Mouse (Mus musculus): ENCODE results near the gene Trim7. TPM values are rescaled to one million over a fixed set of nuclear protein-coding genes. Genes with fewer than 3 reads are reported as not detected.
A peak's percentile ranks its signal among the peaks of the same experiment; 100 is the strongest.
"Not testable (repeated sequence)": the region's sequence is repeated elsewhere in the genome, so short reads cannot be mapped to it uniquely, and the experiment has no call there.

Gene Trim7
- total RNA-seq, 4 experiments from 2014 or later: 3.4 to 4.5 (median 3.8) TPM

GRCm38 (mm10) chr11:48801831-48802772 lies 23.8 kb upstream of the Trim7 start:
- DNase-seq (ENCODE audit: low spot score in 2 of 2): no peak

- no peak for DNase-seq (ENCODE audit: low spot score in 2 of 2)
Observed at GRCm38 (mm10) chr11:48803988-48804387, 22.0 kb upstream of the Trim7 start.

- DNase-seq (ENCODE audit: low spot score in 2 of 2): no peak
Observed at GRCm38 (mm10) chr11:48804922-48805321, 21.0 kb upstream of the Trim7 start.

- DNase-seq (ENCODE audit: low spot score in 2 of 2): peak in 1 of 2 experiments; percentile 51
Observed at GRCm38 (mm10) chr11:48806856-48807562, 18.9 kb upstream of the Trim7 start.

- DNase-seq (ENCODE audit: low spot score in 2 of 2): no peak
Observed at GRCm38 (mm10) chr11:48807563-48808303, 18.2 kb upstream of the Trim7 start.

GRCm38 (mm10) chr11:48808304-48808646 lies 17.7 kb upstream of the Trim7 start:
- DNase-seq (ENCODE audit: low spot score in 2 of 2): no peak

GRCm38 (mm10) chr11:48808737-48809433 lies 17.1 kb upstream of the Trim7 start:
- DNase-seq (ENCODE audit: low spot score in 2 of 2): no peak

GRCm38 (mm10) chr11:48809434-48809830 lies 16.5 kb upstream of the Trim7 start:
- no peak for DNase-seq (ENCODE audit: low spot score in 2 of 2)

GRCm38 (mm10) chr11:48810142-48810541 lies 15.8 kb upstream of the Trim7 start:
- no peak for DNase-seq (ENCODE audit: low spot score in 2 of 2)

- no peak for DNase-seq (ENCODE audit: low spot score in 2 of 2)
Observed at GRCm38 (mm10) chr11:48813782-48814181, 12.2 kb upstream of the Trim7 start.

- no peak for DNase-seq (ENCODE audit: low spot score in 2 of 2)
Observed at GRCm38 (mm10) chr11:48815851-48816250, 10.1 kb upstream of the Trim7 start.

GRCm38 (mm10) chr11:48816281-48816781 lies 9.6 kb upstream of the Trim7 start:
- peak in 1 of 2 experiments; percentile 64 for DNase-seq (ENCODE audit: low spot score in 2 of 2)

GRCm38 (mm10) chr11:48816800-48817665 lies 8.9 kb upstream of the Trim7 start, which contains the start of gene Trim41:
Gene Trim41 (minus strand): TSS chr11:48817353.
- peak; percentile 97 to 98 for DNase-seq (ENCODE audit: low spot score in 2 of 2)

- no peak for DNase-seq (ENCODE audit: low spot score in 2 of 2)
Observed at GRCm38 (mm10) chr11:48817794-48818193, 8.1 kb upstream of the Trim7 start.

GRCm38 (mm10) chr11:48818346-48818745 lies 7.6 kb upstream of the Trim7 start:
- peak; percentile 70 to 78 for DNase-seq (ENCODE audit: low spot score in 2 of 2)

- DNase-seq (ENCODE audit: low spot score in 2 of 2): no peak
Observed at GRCm38 (mm10) chr11:48819614-48820307, 6.2 kb upstream of the Trim7 start.

GRCm38 (mm10) chr11:48820308-48820674 lies 5.6 kb upstream of the Trim7 start:
- DNase-seq (ENCODE audit: low spot score in 2 of 2): no peak

- DNase-seq (ENCODE audit: low spot score in 2 of 2): not testable (repeated sequence)
Observed at GRCm38 (mm10) chr11:48821299-48821698, 4.6 kb upstream of the Trim7 start.

- no peak for DNase-seq (ENCODE audit: low spot score in 2 of 2)
Observed at GRCm38 (mm10) chr11:48822768-48823512, 3.0 kb upstream of the Trim7 start.
